Mouse (Mus musculus) neural tube, embryonic 13.5 days (tissue): ENCODE results near the gene Txlna. TPM values are rescaled to one million over a fixed set of nuclear protein-coding genes. Genes with fewer than 3 reads are reported as not detected.

ENCODE experiments used
- ATAC-seq: fragments of 200-750 bp; cut with Nextera tagmentation; 2 replicates; pipeline ENCODE4 v1.8.0; 2017; ENCODE audit warnings: low read depth, mild to moderate bottlenecking, moderate TSS enrichment, moderate library complexity
- H3K27ac ChIP-seq: fragments of 300-500 bp; sonication (generic); replicated peaks from 2 replicates; pipeline ENCODE4 v1.5.1; 2015; ENCODE audit warnings: moderate library complexity, mild to moderate bottlenecking, inconsistent platforms
- H3K27me3 ChIP-seq: fragments of 300-500 bp; sonication (generic); 2 replicates; pipeline ENCODE4 v1.6.1; 2015; ENCODE audit warnings: mild to moderate bottlenecking, inconsistent platforms
- H3K36me3 ChIP-seq: fragments of 300-500 bp; sonication (generic); 2 replicates; pipeline ENCODE4 v1.6.1; 2015; ENCODE audit warnings: mild to moderate bottlenecking, inconsistent platforms
- H3K4me1 ChIP-seq: fragments of 300-500 bp; sonication (generic); replicated peaks from 2 replicates; pipeline ENCODE4 v1.6.1; 2015; ENCODE audit warnings: inconsistent platforms
- H3K4me2 ChIP-seq: fragments of 300-500 bp; sonication (generic); 2 replicates; pipeline ENCODE4 v1.6.1; 2015; ENCODE audit warnings: inconsistent platforms, mild to moderate bottlenecking, moderate library complexity
- H3K4me3 ChIP-seq: fragments of 300-500 bp; sonication (generic); 2 replicates; pipeline ENCODE4 v1.5.1; 2015; ENCODE audit warnings: mild to moderate bottlenecking, inconsistent platforms
- H3K9ac ChIP-seq: fragments of 300-500 bp; sonication (generic); 2 replicates; pipeline ENCODE4 v1.6.1; 2015; ENCODE audit warnings: moderate library complexity, mild to moderate bottlenecking, inconsistent platforms
- H3K9me3 ChIP-seq: fragments of 300-500 bp; sonication (generic); 2 replicates; pipeline ENCODE4 v1.6.1; 2016; ENCODE audit warnings: inconsistent platforms
- WGBS: fragments of 180-500 bp; shearing (Covaris S2); methylation state at CpG from one replicate; pipeline ENCODE4 v1.1.7; 2015; 5-methylcytosine and 5-hydroxymethylcytosine counted together
- microRNA-seq: library from miRNA; unstranded; fragments of <30 nt; microRNA quantifications from one replicate; pipeline ENCODE4, GENCODE M21; 2016
- polyA plus RNA-seq: library from polyadenylated mRNA; unstranded; fragments of >200 nt; fragmentation: Nextera tagmentation; extraction: Ambion mirVana; gene quantifications from 2 replicates; pipeline ENCODE4 v1.2.1, GENCODE M21; 2015

Gene Txlna
- polyA plus RNA-seq, 1 experiment from 2014 or later, result 47.6 TPM

DNA sequence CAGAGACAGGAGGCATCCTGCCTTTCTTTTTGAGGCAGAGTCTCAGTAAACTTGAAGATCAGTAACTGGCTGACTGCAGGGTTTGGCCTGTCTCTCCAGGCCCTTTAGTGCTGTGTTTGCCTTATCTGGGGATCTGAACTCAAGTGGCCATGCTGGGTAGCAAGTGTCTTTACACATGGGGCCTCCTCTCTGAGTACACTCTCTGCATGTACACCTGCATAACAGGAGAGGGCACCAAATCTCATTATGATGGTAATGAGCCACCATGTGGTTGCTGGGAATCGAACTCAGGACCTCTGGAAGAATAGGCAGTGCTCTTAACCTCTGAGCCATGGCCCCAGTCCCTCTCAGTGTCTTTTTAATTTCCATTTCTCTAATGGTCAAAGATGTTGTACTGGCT, 58.6 kb downstream of the Txlna start:
- H3K36me3 ChIP-seq, result no peaks in the 10 kb centered on the region
- H3K4me3 ChIP-seq, result no peak overlapping the region
- no peak overlapping the region for H3K27ac ChIP-seq
- H3K27me3 ChIP-seq, result no peaks in the 10 kb centered on the region
- H3K9ac ChIP-seq, result no peak overlapping the region
- H3K9me3 ChIP-seq, result no peaks in the 10 kb centered on the region
- 78% methylated on average over 1 of the region's 1 CpGs for WGBS
- ATAC-seq, result no peak
- H3K4me1 ChIP-seq, result peaks cover 13% of the 10 kb centered on the region
- H3K4me2 ChIP-seq, result no peak overlapping the region

DNA sequence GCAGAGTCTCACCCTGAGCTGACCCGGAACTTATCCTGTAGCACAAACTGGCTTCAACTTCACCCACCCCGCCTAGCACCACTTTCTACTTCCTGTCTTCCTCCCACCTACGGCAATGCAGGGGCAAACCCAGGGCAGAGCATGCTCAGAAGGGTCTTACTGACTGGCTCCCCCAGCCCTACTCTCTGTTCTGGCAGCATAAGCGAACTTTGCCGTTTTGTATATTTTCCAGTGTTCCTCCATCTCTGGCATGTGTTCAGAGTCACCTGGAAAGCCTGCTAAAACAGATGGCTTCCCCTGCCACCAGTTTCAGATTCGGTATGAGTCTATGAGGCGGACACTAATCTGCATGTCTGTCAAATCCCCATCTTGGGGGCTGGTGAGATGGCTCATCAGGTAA, 60.5 kb downstream of the Txlna start:
- Histone ChIP-seq H3K27me3 (no peaks in the 10 kb centered on the region), H3K9me3 (no peaks in the 10 kb centered on the region), H3K36me3 (no peaks in the 10 kb centered on the region), H3K4me2 (no peak overlapping the region), H3K27ac (no peak overlapping the region), H3K9ac (no peak overlapping the region), H3K4me3 (no peak overlapping the region), H3K4me1 (peaks cover 16% of the 10 kb centered on the region)
- ATAC-seq, result no peak
- 77% methylated on average over 7 of the region's 7 CpGs for WGBS

DNA sequence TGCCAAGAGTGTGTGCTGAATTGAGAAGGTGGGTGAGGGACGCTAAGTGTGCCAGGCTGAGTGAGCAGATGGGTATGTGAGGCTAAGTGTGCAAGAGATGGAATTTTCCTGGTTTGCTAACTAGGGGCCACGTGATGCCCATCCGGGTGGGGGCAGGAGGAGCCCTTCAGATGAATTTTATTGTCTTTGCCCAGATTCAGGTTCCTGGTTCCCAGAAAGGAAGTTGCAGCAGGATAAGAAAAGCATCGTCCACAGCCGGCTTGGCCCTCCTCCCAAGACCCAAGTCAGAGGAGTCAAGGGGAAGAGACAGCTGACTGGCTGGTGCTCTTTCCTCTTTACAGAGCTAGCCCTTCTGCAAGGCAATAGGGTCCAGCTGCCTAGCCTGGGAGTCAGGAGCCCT, 62.4 kb downstream of the Txlna start, which contains the start of gene Fam167b:
Gene Fam167b (minus strand): TSS at position 84 of the 400 bp plus-strand sequence.
- Histone ChIP-seq H3K9ac (no peak within 1 kb of the TSS), H3K4me3 (no peak within 1 kb of the TSS), H3K36me3 (no peaks in the 10 kb centered on the region), H3K27ac (no peak within 1 kb of the TSS), H3K4me1 (peaks cover 8% of the 10 kb centered on the region), H3K27me3 (no peaks in the 10 kb centered on the region), H3K9me3 (no peaks in the 10 kb centered on the region), H3K4me2 (peak within 1 kb of the TSS; percentile 31)
- 79% methylated on average over 5 of the region's 5 CpGs for WGBS
- ATAC-seq, result no peak

DNA sequence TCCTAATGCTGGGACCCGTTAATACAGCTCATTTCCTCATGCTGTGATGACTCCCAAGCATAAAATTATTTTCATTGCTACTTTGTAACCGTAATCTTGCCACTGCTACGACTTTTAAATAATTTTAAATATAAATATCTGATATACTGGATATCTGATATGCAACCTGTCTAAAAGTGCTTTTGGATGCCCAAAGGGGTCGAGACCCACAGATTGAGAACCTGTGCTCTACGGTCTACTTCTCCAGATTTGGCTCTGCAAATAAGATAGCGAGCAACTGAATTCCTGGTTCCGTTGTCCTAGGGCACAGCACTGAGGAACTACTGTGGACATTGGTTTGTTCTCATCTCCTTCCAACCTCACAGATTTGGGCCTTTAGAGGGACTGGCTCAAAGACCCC, 63.2 kb downstream of the Txlna start:
- Histone ChIP-seq H3K9me3 (no peaks in the 10 kb centered on the region), H3K4me3 (no peak overlapping the region), H3K4me1 (peaks cover 8% of the 10 kb centered on the region), H3K4me2 (no peak overlapping the region), H3K27me3 (no peaks in the 10 kb centered on the region), H3K27ac (no peak overlapping the region), H3K36me3 (no peaks in the 10 kb centered on the region), H3K9ac (no peak overlapping the region)
- 80% methylated on average over 7 of the region's 7 CpGs for WGBS
- no peak for ATAC-seq

DNA sequence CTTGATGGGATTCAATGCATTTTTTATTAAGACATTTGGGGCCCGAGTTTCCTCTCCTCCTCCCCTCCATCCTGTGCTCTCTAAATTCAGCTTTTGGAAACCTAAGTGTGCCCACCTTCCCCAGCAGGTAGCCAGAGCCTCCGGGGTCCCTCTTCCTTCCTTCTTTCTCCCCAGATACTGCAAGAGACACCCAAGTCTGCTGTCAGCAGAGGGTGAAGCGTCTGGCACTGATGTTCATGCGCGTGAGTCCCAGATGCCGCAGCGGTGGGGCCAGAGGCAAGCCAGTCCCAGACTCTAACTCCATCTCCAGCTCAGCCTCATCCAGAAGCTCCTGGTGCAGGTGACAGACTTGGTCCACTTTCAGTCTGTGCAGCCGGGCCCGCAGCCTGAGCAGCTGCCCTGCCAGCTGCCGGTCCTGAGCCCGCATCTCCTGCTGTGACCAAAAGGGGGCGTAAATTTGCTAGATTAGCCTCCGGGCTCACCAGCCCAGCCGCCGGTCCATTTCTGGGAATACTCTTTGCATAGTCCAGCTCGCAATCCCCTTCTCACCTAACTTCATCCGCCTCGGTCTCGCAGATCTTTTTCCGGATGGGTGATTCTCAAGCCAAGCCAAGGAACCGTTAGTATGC, 63.9 kb downstream of the Txlna start:
- no peak for ATAC-seq
- Histone ChIP-seq H3K36me3 (no peaks in the 10 kb centered on the region), H3K9ac (no peak overlapping the region; the same call in 1 of the 2 replicates), H3K4me2 (peak overlapping the region; percentile 31), H3K27ac (no peak overlapping the region), H3K27me3 (no peaks in the 10 kb centered on the region), H3K9me3 (no peaks in the 10 kb centered on the region), H3K4me1 (peaks cover 8% of the 10 kb centered on the region), H3K4me3 (no peak overlapping the region)
- WGBS, result 29% methylated on average over 21 of the region's 21 CpGs

Small RNA genes lying within 50 kb of the gene (microRNA-seq; reads per million reads assigned to microRNA genes)
- gene Mir7016, result 0.59 reads per million

Other genes starting within 250 kb of the Txlna start
- gene Zbtb8b, start 200.2 kb downstream of the Txlna start, polyA plus RNA-seq, result 10.7 and 11.1 TPM in 2 replicates
- gene Bsdc1, start 179.5 kb downstream of the Txlna start, polyA plus RNA-seq, result 34.8 and 38.1 TPM in 2 replicates
- gene Tssk3, start 150.0 kb downstream of the Txlna start, polyA plus RNA-seq, result not detected in 2 replicates
- not detected in 2 replicates for gene Fam229a, start 149.9 kb downstream of the Txlna start, polyA plus RNA-seq
- gene Marcksl1, start 127.5 kb downstream of the Txlna start, polyA plus RNA-seq, result 1,745 and 1,831 TPM in 2 replicates
- 116 and 120 TPM in 2 replicates for gene Hdac1, start 98.4 kb downstream of the Txlna start, polyA plus RNA-seq
- 8.7 and 11.6 TPM in 2 replicates for gene Lck, start 67.4 kb downstream of the Txlna start, polyA plus RNA-seq
- gene Fam167b, start 62.5 kb downstream of the Txlna start, polyA plus RNA-seq, result 0.73 and 1.5 TPM in 2 replicates
- gene Eif3i, start 40.4 kb downstream of the Txlna start, polyA plus RNA-seq, result 209 and 223 TPM in 2 replicates
- 176 and 193 TPM in 2 replicates for gene Tmem234, start 40.4 kb downstream of the Txlna start, polyA plus RNA-seq
- gene Dcdc2b, start 26.8 kb downstream of the Txlna start, polyA plus RNA-seq, result 2.8 and 3.5 TPM in 2 replicates
- 34.7 and 35.1 TPM in 2 replicates for gene Iqcc, start 22.0 kb downstream of the Txlna start, polyA plus RNA-seq
- gene Ccdc28b, start 17.1 kb downstream of the Txlna start, polyA plus RNA-seq, result 140 and 143 TPM in 2 replicates
- 14.7 and 16.2 TPM in 2 replicates for gene Kpna6, start 31.7 kb upstream of the Txlna start, polyA plus RNA-seq
- gene Tmem39b, start 55.8 kb upstream of the Txlna start, polyA plus RNA-seq, result 13.5 TPM in 2 replicates
- 150 and 165 TPM in 2 replicates for gene Khdrbs1, start 101.2 kb upstream of the Txlna start, polyA plus RNA-seq
- 288 and 293 TPM in 2 replicates for gene Ptp4a2, start 170.2 kb upstream of the Txlna start, polyA plus RNA-seq